In the genomic region with DNA sequence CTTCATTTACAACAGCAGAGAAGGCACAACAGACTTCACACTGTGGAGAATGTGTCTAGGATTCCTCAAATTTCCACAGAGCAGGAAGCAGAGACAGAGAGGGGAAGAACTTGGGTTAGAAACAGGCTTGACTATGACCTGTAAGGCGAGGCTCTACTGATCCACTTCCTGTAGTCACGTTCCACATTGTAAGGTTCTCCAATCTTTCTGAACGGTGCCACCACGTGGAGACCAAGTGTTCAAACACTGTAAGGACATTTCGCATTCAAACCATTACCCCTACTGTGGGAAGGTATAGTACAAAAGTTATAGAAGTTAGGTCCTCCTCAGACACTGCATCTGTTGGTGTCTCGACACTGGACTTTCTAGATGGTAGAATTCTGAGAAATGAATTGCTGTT, we compare ENCODE assay signal across 15 mouse cellular contexts. TPM values are rescaled to one million over a fixed set of nuclear protein-coding genes. Genes with fewer than 3 reads are reported as not detected.
DNase-seq lines count a peak whose midpoint lies in the region; ATAC-seq lines count a peak whose summit lies in the region.
"Had no signal": no experiment of that assay in that cellular context is flagged by ENCODE, and none has a peak within 500 bp of the region (broad histone marks: within the 10 kb centered on the region; RNA-seq: fewer than 3 reads in every experiment).

No protein-coding gene starts in this region.

- 87% methylated on average over 6 of the region's 6 CpGs for WGBS in forebrain, embryonic 15.5 days

- H3K9me3 ChIP-seq in forebrain, embryonic 15.5 days, result no peaks in the 10 kb centered on the region
- H3K9me3 ChIP-seq: embryonic facial prominence, embryonic 12.5 days had no signal

- no peaks in the 10 kb centered on the region for H3K4me1 ChIP-seq in forebrain, embryonic 15.5 days
- H3K4me1 ChIP-seq: embryonic facial prominence, embryonic 12.5 days had no signal

- no peak overlapping the region for H3K4me3 ChIP-seq in forebrain, embryonic 15.5 days
- H3K4me3 ChIP-seq: embryonic facial prominence, embryonic 12.5 days had no signal

- H3K27ac ChIP-seq in forebrain, embryonic 15.5 days (replicated peaks), result no peak overlapping the region
- H3K27ac ChIP-seq: embryonic facial prominence, embryonic 12.5 days; kidney, postnatal 0 days had no signal

- DNase-seq in 416B (ENCODE audit: low read depth), result peak; percentile 81
- DNase-seq in CD4-positive helper T cell, adult 2 months (ENCODE audit: low read depth, low spot score), result peak; percentile 69
- no peak for DNase-seq in right cerebral cortex, postnatal 25 days
- no peak for DNase-seq in gastrocnemius, postnatal 10 days
- DNase-seq: cerebellum, adult 8-10 months; lung, embryonic 14.5 days; spleen, adult 18-20 months had no signal

- H3K9ac ChIP-seq in forebrain, embryonic 15.5 days (replicated peaks), result no peak overlapping the region
- H3K9ac ChIP-seq: embryonic facial prominence, embryonic 12.5 days; lung, embryonic 14.5 days had no signal

- peak; percentile 64 for ATAC-seq in common myeloid progenitor, adult 5-6 weeks (replicated peaks; ENCODE audit: low read depth, poor library complexity, severe bottlenecking)
- ATAC-seq in neutrophil, adult 5-6 weeks (ENCODE audit: extremely low read depth, insufficient number of reproducible peaks, low FRiP score, poor library complexity, severe bottlenecking), result peak; percentile 30; the same call in 1 of the 2 replicates
- no peak for ATAC-seq in forebrain, embryonic 15.5 days (replicated peaks)
- ATAC-seq: forebrain, embryonic 14.5 days; midbrain, embryonic 16.5 days; Patski had no signal

- H3K36me3 ChIP-seq in forebrain, embryonic 15.5 days, result no peaks in the 10 kb centered on the region
- H3K36me3 ChIP-seq: embryonic facial prominence, embryonic 12.5 days had no signal

- H3K4me2 ChIP-seq in forebrain, embryonic 15.5 days (replicated peaks), result no peak overlapping the region
- H3K4me2 ChIP-seq: embryonic facial prominence, embryonic 12.5 days; lung, embryonic 14.5 days had no signal

- H3K27me3 ChIP-seq in forebrain, embryonic 15.5 days, result no peaks in the 10 kb centered on the region
- H3K27me3 ChIP-seq: embryonic facial prominence, embryonic 12.5 days; Patski had no signal

RNA-seq across cellular contexts. Expression of a gene that starts 31.8 kb away (rescaled TPM):
- total RNA-seq in common myeloid progenitor, adult 5-6 weeks (2017), result 61.4 and 70.0 TPM in 2 replicates
- total RNA-seq in neutrophil, adult 5-6 weeks (2017), result 169 and 178 TPM in 2 replicates
- 21.0 and 24.4 TPM in 2 replicates for polyA plus RNA-seq in forebrain, embryonic 15.5 days (2015; fragmentation: Nextera tagmentation; extraction: Ambion mirVana)
- total RNA-seq in gastrocnemius, postnatal 10 days (2021), result 10 to 100 TPM; 27.1 to 36.2 TPM

Comparison
In these comparisons a context has a peak if more than half of its experiments do, and no peak if none do; other contexts are left out.
1. DNase-seq: peak in 416B (single experiment) and CD4-positive helper T cell, adult 2 months (single experiment); none in right cerebral cortex, postnatal 25 days (single experiment) and gastrocnemius, postnatal 10 days (single experiment).